Mouse (Mus musculus) liver, embryonic 14.5 days (tissue): ENCODE measurements around the gene Daglb.

Experiments used
- CTCF ChIP-seq: IDR thresholded peaks from 2 replicates; pipeline ENCODE4 v1.5.1; 2016; ENCODE audit warnings: antibody characterized with exemption, low read depth, control low read depth
- EP300 ChIP-seq: IDR thresholded peaks from 2 replicates; pipeline ENCODE4 v1.6.1; 2016; ENCODE audit warnings: antibody characterized with exemption, low read depth

GRCm38 (mm10) chr5:143470421-143471164, 6.2 kb downstream of the Daglb start:
- no peak for TF ChIP-seq CTCF
- TF ChIP-seq EP300 = no peak
